Mouse (Mus musculus) G1E-ER4 (cell line): ENCODE data around the gene Speg. TPM values are rescaled to one million over a fixed set of nuclear protein-coding genes. Genes with fewer than 3 reads are reported as not detected.

Source experiments
- GATA1 ChIP-seq: IDR thresholded peaks from one replicate; pipeline ENCODE4 v1.8.0; 2012; ENCODE audit warnings: low read length, inconsistent platforms
- polyA plus RNA-seq: library from polyadenylated mRNA; stranded (reverse); fragments of >175 nt; gene quantifications from 2 replicates; pipeline ENCODE4 v1.2.3, GENCODE M21; 2012

The Speg gene
- polyA plus RNA-seq, 1 experiment = 0.09 TPM

DNA sequence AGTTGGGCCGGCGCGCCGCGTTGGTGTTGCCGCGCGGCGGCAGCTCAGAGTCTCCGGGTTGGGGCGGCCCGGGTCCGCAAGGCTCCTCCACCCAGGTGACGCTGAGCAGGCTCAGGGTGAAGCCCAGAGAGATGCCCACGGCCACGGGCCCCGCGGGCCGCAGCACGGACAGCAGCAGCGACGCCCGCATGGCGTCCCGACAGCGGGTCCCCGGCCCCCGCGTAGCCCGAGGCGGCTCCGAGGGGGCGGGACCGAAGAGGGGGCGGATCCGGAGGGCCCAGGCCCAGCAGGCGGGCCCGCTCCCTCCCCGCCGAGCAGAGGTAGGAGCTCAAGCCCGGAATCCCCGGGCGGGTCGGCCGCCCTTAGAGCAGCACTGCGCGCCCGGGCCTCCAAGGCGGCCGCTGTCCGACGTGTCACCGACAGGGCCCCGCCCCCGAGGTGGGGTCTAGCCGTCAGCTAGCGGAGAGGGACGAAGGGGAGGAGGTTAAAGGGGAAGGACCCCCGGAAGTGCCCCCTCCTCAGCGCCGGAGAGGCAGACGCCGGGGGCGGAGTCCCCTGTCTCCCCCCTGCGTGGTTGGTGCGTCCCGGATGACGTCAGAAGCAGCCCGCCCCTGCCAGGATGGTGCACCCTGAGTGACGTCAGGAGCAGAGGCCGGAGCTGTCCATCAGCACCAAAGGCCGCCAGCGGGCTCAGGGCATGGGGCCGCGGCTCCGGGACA, 104.0 kb downstream of the Speg start, which contains the start of the genes Chpf and Tmem198:
Chpf (minus strand) TSS at position 392 of the 719 bp plus-strand sequence.
Tmem198 (plus strand) TSS at position 617 of the 719 bp plus-strand sequence.
- TF ChIP-seq GATA1 = no peak

DNA sequence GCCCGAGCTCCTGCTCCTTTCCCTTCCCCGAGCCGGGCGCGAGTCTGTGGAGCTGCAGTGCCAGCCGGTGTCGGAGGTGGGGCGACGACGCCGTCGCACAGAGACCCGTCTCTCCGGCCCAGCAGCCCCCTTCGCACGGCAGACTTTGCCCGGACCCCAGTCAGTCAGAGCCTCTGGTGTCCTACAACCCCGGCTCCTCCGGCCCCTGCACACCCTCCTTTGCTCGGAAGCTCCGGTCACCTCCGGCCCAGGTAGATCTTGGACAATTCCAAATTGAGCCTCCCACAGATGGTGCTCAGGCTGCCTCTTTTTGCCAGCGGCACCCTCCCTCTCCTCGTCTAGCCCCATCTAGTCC, 104.5 kb downstream of the Speg start:
- no peak for TF ChIP-seq GATA1

DNA sequence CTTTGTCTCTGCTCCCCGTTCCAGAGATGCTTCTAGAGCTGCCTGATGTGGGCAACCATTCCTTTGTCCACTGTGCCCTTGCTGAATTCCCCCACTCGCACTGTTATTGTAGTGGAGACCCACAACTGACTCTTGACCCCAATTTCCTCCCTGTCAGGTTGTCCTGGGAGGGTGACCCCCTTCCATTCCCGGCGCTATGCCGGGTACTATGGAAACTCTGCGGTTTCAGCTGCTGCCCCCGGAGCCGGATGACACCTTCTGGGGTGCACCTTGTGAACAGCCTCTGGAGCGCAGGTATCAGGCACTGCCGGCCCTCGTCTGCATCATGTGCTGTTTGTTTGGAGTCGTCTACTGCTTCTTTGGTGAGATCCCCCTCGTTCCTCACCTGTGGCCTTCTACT, 104.9 kb downstream of the Speg start:
- TF ChIP-seq GATA1 = no peak

DNA sequence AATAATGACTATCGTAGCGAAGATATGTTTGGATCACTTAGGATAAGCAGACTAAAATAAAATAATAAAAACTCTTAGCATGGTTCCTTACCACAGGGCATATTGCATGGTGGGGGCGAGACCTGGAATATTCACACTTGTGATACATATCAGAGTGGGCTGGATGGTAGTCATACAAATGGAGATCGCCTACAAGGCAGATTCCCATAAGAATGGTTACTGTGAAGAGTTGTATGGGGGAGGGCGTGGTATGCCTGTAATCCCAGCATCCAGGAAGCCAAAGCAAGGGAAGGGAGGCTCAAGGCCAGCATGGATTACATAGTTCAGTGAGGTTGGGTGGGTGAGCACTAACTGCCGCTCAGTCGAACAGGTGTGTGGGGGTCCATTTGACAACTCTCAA, 105.6 kb downstream of the Speg start:
- TF ChIP-seq GATA1 = no peak

Other genes with a start within 250 kb of the Speg start
- gene Slc23a3, start 241.4 kb upstream of the Speg start, polyA plus RNA-seq = 0.13 TPM in 2 replicates
- gene Cnppd1, start 232.6 kb upstream of the Speg start, polyA plus RNA-seq = 92.2 and 100 TPM in 2 replicates
- gene Retreg2, start 232.5 kb upstream of the Speg start, polyA plus RNA-seq = 93.7 and 148 TPM in 2 replicates
- gene Zfand2b, start 206.7 kb upstream of the Speg start, polyA plus RNA-seq = 21.4 and 28.2 TPM in 2 replicates
- 17.2 and 22.2 TPM in 2 replicates for gene Abcb6, start 194.9 kb upstream of the Speg start, polyA plus RNA-seq
- gene Ankzf1, start 183.1 kb upstream of the Speg start, polyA plus RNA-seq = 14.3 and 16.1 TPM in 2 replicates
- 44.2 and 52.5 TPM in 2 replicates for gene Atg9a, start 183.1 kb upstream of the Speg start, polyA plus RNA-seq
- gene Glb1l, start 164.5 kb upstream of the Speg start, polyA plus RNA-seq = 0.45 and 0.86 TPM in 2 replicates
- 143 and 217 TPM in 2 replicates for gene Stk16, start 164.5 kb upstream of the Speg start, polyA plus RNA-seq
- gene Tuba4a, start 155.4 kb upstream of the Speg start, polyA plus RNA-seq = 26.0 and 85.0 TPM in 2 replicates
- not detected in 2 replicates for gene A630095N17Rik, start 143.2 kb upstream of the Speg start, polyA plus RNA-seq
- 11.3 and 14.7 TPM in 2 replicates for gene Dnajb2, start 138.9 kb upstream of the Speg start, polyA plus RNA-seq
- gene Ptprn, start 110.8 kb upstream of the Speg start, polyA plus RNA-seq = 1.1 and 1.4 TPM in 2 replicates
- not detected in 2 replicates for gene Resp18, start 96.9 kb upstream of the Speg start, polyA plus RNA-seq
- 46.2 and 77.7 TPM in 2 replicates for gene Dnpep, start 57.3 kb upstream of the Speg start, polyA plus RNA-seq
- 1.4 and 1.6 TPM in 2 replicates for gene Des, start 15.0 kb upstream of the Speg start, polyA plus RNA-seq
- gene Gmppa, start 60.6 kb downstream of the Speg start, polyA plus RNA-seq = 292 TPM in 2 replicates
- gene Asic4, start 75.1 kb downstream of the Speg start, polyA plus RNA-seq = 0.40 and 0.56 TPM in 2 replicates
- 99.0 and 103 TPM in 2 replicates for gene Chpf, start 104.0 kb downstream of the Speg start, polyA plus RNA-seq
- 2.4 and 4.1 TPM in 2 replicates for gene Tmem198, start 104.2 kb downstream of the Speg start, polyA plus RNA-seq
- not detected in 2 replicates for gene Obsl1, start 131.2 kb downstream of the Speg start, polyA plus RNA-seq
- not detected in 2 replicates for gene Inha, start 131.8 kb downstream of the Speg start, polyA plus RNA-seq
- 134 and 160 TPM in 2 replicates for gene Stk11ip, start 146.2 kb downstream of the Speg start, polyA plus RNA-seq
- not detected in 2 replicates for gene Slc4a3, start 171.0 kb downstream of the Speg start, polyA plus RNA-seq